Mouse (Mus musculus) midbrain, embryonic 11.5 days (tissue): ENCODE measurements at regions not wholly inside any gene's neighbourhood (a gene's known extent, or its start where the extent isn't known, plus 50 kb on each side); places are given as distances from the start of the nearest gene placed in this dataset.

ENCODE experiments used
- ATAC-seq: fragments of 200-750 bp; cut with Nextera tagmentation; 2 replicates; pipeline ENCODE4 v1.8.0; 2017; ENCODE audit warnings: moderate TSS enrichment, moderate library complexity; ENCODE audit not compliant: low FRiP score
- DNase-seq: peaks from one replicate; pipeline ENCODE4 v3.0.0; 2015; ENCODE audit warnings: low spot score; ENCODE audit errors: missing footprints
- H3K27ac ChIP-seq: fragments of 300-500 bp; sonication (generic); 2 replicates; pipeline ENCODE4 v1.5.1; 2014; ENCODE audit warnings: low read depth, low read length
- H3K27me3 ChIP-seq: fragments of 300-500 bp; sonication (generic); 2 replicates; pipeline ENCODE4 v1.6.1; 2014; ENCODE audit warnings: mild to moderate bottlenecking, low read length, moderate library complexity, mixed read lengths; ENCODE audit not compliant: control insufficient read depth, insufficient read depth
- H3K36me3 ChIP-seq: fragments of 300-500 bp; sonication (generic); 2 replicates; pipeline ENCODE4 v1.6.1; 2014; ENCODE audit warnings: mild to moderate bottlenecking, low read length, moderate library complexity, mixed read lengths; ENCODE audit not compliant: control insufficient read depth, insufficient read depth
- H3K4me1 ChIP-seq: fragments of 300-500 bp; sonication (generic); 2 replicates; pipeline ENCODE4 v1.6.1; 2014; ENCODE audit warnings: low read length; ENCODE audit not compliant: control insufficient read depth, insufficient read depth
- H3K4me2 ChIP-seq: fragments of 300-500 bp; sonication (generic); 2 replicates; pipeline ENCODE4 v1.6.1; 2014; ENCODE audit warnings: mild to moderate bottlenecking, moderate library complexity
- H3K4me3 ChIP-seq: fragments of 300-500 bp; sonication (generic); 2 replicates; pipeline ENCODE4 v1.5.1; 2014; ENCODE audit warnings: low read depth, low read length
- H3K9ac ChIP-seq: fragments of 300-500 bp; sonication (generic); 2 replicates; pipeline ENCODE4 v1.6.1; 2014; ENCODE audit warnings: low read length
- H3K9me3 ChIP-seq: fragments of 300-500 bp; sonication (generic); 2 replicates; pipeline ENCODE4 v1.6.1; 2016; ENCODE audit warnings: low read length; ENCODE audit not compliant: control insufficient read depth
- WGBS: fragments of 180-500 bp; shearing (Covaris S2); extraction: QIAGEN DNeasy Blood & Tissue Kit; methylation state at CpG from one replicate; pipeline ENCODE4 v1.1.7; 2014; 5-methylcytosine and 5-hydroxymethylcytosine counted together

- peak; percentile 83 for ATAC-seq
- H3K9me3 ChIP-seq = no peaks in the 10 kb centered on the region
- WGBS = 9% methylated on average over 7 of the region's 7 CpGs
- H3K4me2 ChIP-seq = no peak overlapping the region
- no peaks in the 10 kb centered on the region for H3K36me3 ChIP-seq
- DNase-seq = peak; percentile 88
- peaks cover 16% of the 10 kb centered on the region for H3K4me1 ChIP-seq
- H3K27me3 ChIP-seq = peaks cover 8% of the 10 kb centered on the region; the same call in 1 of the 2 replicates
- H3K9ac ChIP-seq = no peak overlapping the region
- no peak overlapping the region; the same call in 1 of the 2 replicates for H3K27ac ChIP-seq
- H3K4me3 ChIP-seq = no peak overlapping the region
Measured at GRCm38 (mm10) chr4:125265065-125265464, 137.4 kb upstream of the Zc3h12a start.

GRCm38 (mm10) chr4:125261547-125261946, 133.9 kb upstream of the Zc3h12a start:
- ATAC-seq (no peak), DNase-seq (peak; percentile 73)
- no peak overlapping the region for H3K9ac ChIP-seq
- H3K27ac ChIP-seq = no peak overlapping the region
- no peaks in the 10 kb centered on the region for H3K36me3 ChIP-seq
- no peaks in the 10 kb centered on the region for H3K9me3 ChIP-seq
- H3K27me3 ChIP-seq = peaks cover 6% of the 10 kb centered on the region; the same call in 1 of the 2 replicates
- WGBS = 43% methylated on average over 8 of the region's 8 CpGs
- H3K4me3 ChIP-seq = no peak overlapping the region
- no peak overlapping the region for H3K4me2 ChIP-seq
- peaks cover 16% of the 10 kb centered on the region for H3K4me1 ChIP-seq

- H3K9me3 ChIP-seq = no peaks in the 10 kb centered on the region
- peaks cover 8% of the 10 kb centered on the region for H3K4me1 ChIP-seq
- ATAC-seq (no peak), DNase-seq (no peak)
- H3K9ac ChIP-seq = no peak overlapping the region
- H3K36me3 ChIP-seq = no peaks in the 10 kb centered on the region
- no peak overlapping the region for H3K4me3 ChIP-seq
- H3K27ac ChIP-seq = no peak overlapping the region
- no peak overlapping the region for H3K4me2 ChIP-seq
- WGBS = 52% methylated on average over 10 of the region's 10 CpGs
- peaks cover 6% of the 10 kb centered on the region; the same call in 1 of the 2 replicates for H3K27me3 ChIP-seq
Measured at GRCm38 (mm10) chr4:125259306-125259705, 131.7 kb upstream of the Zc3h12a start.

- no peak for ATAC-seq
- no peak overlapping the region for H3K4me3 ChIP-seq
- peaks cover under 1% of the 10 kb centered on the region; the same call in 1 of the 2 replicates for H3K27me3 ChIP-seq
- H3K27ac ChIP-seq = no peak overlapping the region
- WGBS = 69% methylated on average over 6 of the region's 6 CpGs
- H3K4me2 ChIP-seq = no peak overlapping the region
- peaks cover 8% of the 10 kb centered on the region for H3K4me1 ChIP-seq
- DNase-seq = no peak
- H3K9me3 ChIP-seq = no peaks in the 10 kb centered on the region
- no peaks in the 10 kb centered on the region for H3K36me3 ChIP-seq
- no peak overlapping the region for H3K9ac ChIP-seq
Measured at GRCm38 (mm10) chr4:125257916-125258315, 130.3 kb upstream of the Zc3h12a start.

- no peak overlapping the region for H3K9ac ChIP-seq
Measured at GRCm38 (mm10) chr4:125253161-125253560, 125.5 kb upstream of the Zc3h12a start.

GRCm38 (mm10) chr4:125252228-125252627, 124.6 kb upstream of the Zc3h12a start:
- H3K4me2 ChIP-seq = no peak overlapping the region
- 77% methylated on average over 8 of the region's 8 CpGs for WGBS
- H3K9ac ChIP-seq = no peak overlapping the region
- no peaks in the 10 kb centered on the region for H3K9me3 ChIP-seq
- DNase-seq (no peak), ATAC-seq (no peak)
- peaks cover 6% of the 10 kb centered on the region; the same call in 1 of the 2 replicates for H3K4me1 ChIP-seq
- no peak overlapping the region for H3K4me3 ChIP-seq
- H3K36me3 ChIP-seq = no peaks in the 10 kb centered on the region
- H3K27ac ChIP-seq = no peak overlapping the region
- H3K27me3 ChIP-seq = no peaks in the 10 kb centered on the region

More at GRCm38 (mm10) chr4:125253161-125253560, 125.5 kb upstream of the Zc3h12a start:
- peaks cover 6% of the 10 kb centered on the region; the same call in 1 of the 2 replicates for H3K4me1 ChIP-seq
- no peak overlapping the region for H3K27ac ChIP-seq
- no peak overlapping the region for H3K4me2 ChIP-seq
- H3K36me3 ChIP-seq = no peaks in the 10 kb centered on the region
- ATAC-seq (no peak), DNase-seq (no peak)
- H3K4me3 ChIP-seq = no peak overlapping the region
- H3K27me3 ChIP-seq = no peaks in the 10 kb centered on the region
- WGBS = 91% methylated on average over 3 of the region's 3 CpGs
- no peaks in the 10 kb centered on the region for H3K9me3 ChIP-seq

- Histone ChIP-seq H3K9ac (no peak overlapping the region), H3K4me2 (no peak overlapping the region), H3K36me3 (no peaks in the 10 kb centered on the region), H3K4me1 (peaks cover 6% of the 10 kb centered on the region; the same call in 1 of the 2 replicates), H3K9me3 (no peaks in the 10 kb centered on the region), H3K27ac (no peak overlapping the region), H3K27me3 (no peaks in the 10 kb centered on the region; the same call in 1 of the 2 replicates), H3K4me3 (no peak overlapping the region)
- DNase-seq (no peak), ATAC-seq (no peak)
- WGBS = 59% methylated on average over 7 of the region's 7 CpGs
Measured at GRCm38 (mm10) chr4:125249061-125249460, 121.4 kb upstream of the Zc3h12a start.

- H3K9me3 ChIP-seq = no peaks in the 10 kb centered on the region
- DNase-seq = no peak
- H3K4me1 ChIP-seq = peaks cover 6% of the 10 kb centered on the region; the same call in 1 of the 2 replicates
- H3K27ac ChIP-seq = no peak overlapping the region
- no peak for ATAC-seq
- H3K36me3 ChIP-seq = no peaks in the 10 kb centered on the region
- no peak overlapping the region for H3K4me3 ChIP-seq
- no peak overlapping the region for H3K9ac ChIP-seq
- WGBS = 6% methylated on average over 5 of the region's 5 CpGs
- no peak overlapping the region for H3K4me2 ChIP-seq
- no peaks in the 10 kb centered on the region; the same call in 1 of the 2 replicates for H3K27me3 ChIP-seq
Measured at GRCm38 (mm10) chr4:125246171-125246570, 118.5 kb upstream of the Zc3h12a start.

GRCm38 (mm10) chr4:125242512-125242911, 114.9 kb upstream of the Zc3h12a start:
- H3K36me3 ChIP-seq = no peaks in the 10 kb centered on the region
- H3K4me1 ChIP-seq = peaks cover 2% of the 10 kb centered on the region; the same call in 1 of the 2 replicates
- no peak overlapping the region for H3K4me3 ChIP-seq
- DNase-seq (no peak), ATAC-seq (no peak)
- H3K9me3 ChIP-seq = no peaks in the 10 kb centered on the region
- H3K4me2 ChIP-seq = no peak overlapping the region
- no peak overlapping the region for H3K27ac ChIP-seq
- no peak overlapping the region for H3K9ac ChIP-seq
- 100% methylated on average over 1 of the region's 1 CpGs for WGBS
- H3K27me3 ChIP-seq = no peaks in the 10 kb centered on the region; the same call in 1 of the 2 replicates
